Mouse (Mus musculus): ENCODE results near the gene Spata25. TPM values are rescaled to one million over a fixed set of nuclear protein-coding genes. Genes with fewer than 3 reads are reported as not detected.
"Not testable (repeated sequence)": the region's sequence is repeated elsewhere in the genome, so short reads cannot be mapped to it uniquely, and the experiment has no call there.

Gene Spata25
- not detected in 2 replicates for polyA plus RNA-seq (2015; fragmentation: Nextera tagmentation; extraction: Ambion mirVana)

GRCm38 (mm10) chr2:164828437-164828836 is at the start of gene Spata25:
Gene Spata25 (minus strand): TSS chr2:164828537.
- H3K9me3 ChIP-seq (ENCODE audit: control insufficient read depth, low read length): no peaks in the 10 kb centered on the region
- no peak within 1 kb of the TSS for H3K4me3 ChIP-seq (ENCODE audit: low read depth, low read length)
- H3K4me1 ChIP-seq (replicated peaks; ENCODE audit: control insufficient read depth, insufficient read depth): 0 out of 2 replicates have a peak, but pooled peaks cover 5% of the 10 kb centered on the region
- no peak within 1 kb of the TSS for H3K27ac ChIP-seq (replicated peaks)
- no peaks in the 10 kb centered on the region for H3K27me3 ChIP-seq (ENCODE audit: control insufficient read depth, insufficient read depth, low read length)
- H3K4me2 ChIP-seq (replicated peaks; ENCODE audit: low read depth): no peak within 1 kb of the TSS
- H3K36me3 ChIP-seq (ENCODE audit: control insufficient read depth, insufficient read depth, low read length): peaks cover 16% of the 10 kb centered on the region; the same call in 1 of the 2 replicates
- no peak within 1 kb of the TSS for H3K9ac ChIP-seq (ENCODE audit: low read length)
- 83% methylated on average over 6 of the region's 6 CpGs for WGBS
- ATAC-seq (ENCODE audit: low FRiP score, low TSS enrichment) (no peak), DNase-seq (ENCODE audit: low spot score) (no peak)
- TF ChIP-seq EP300 (optimal IDR thresholded peaks at IDR 0.05) (no peak), CTCF (IDR thresholded peaks at IDR 0.05; ENCODE audit: low read depth) (no peak)

- H3K27me3 ChIP-seq (ENCODE audit: control insufficient read depth, insufficient read depth, low read length); DNase-seq (ENCODE audit: low spot score); H3K27ac ChIP-seq (replicated peaks); ATAC-seq (ENCODE audit: low FRiP score, low TSS enrichment); H3K9ac ChIP-seq (ENCODE audit: low read length); H3K36me3 ChIP-seq (ENCODE audit: control insufficient read depth, insufficient read depth, low read length); H3K4me3 ChIP-seq (ENCODE audit: low read depth, low read length); H3K4me1 ChIP-seq (replicated peaks; ENCODE audit: control insufficient read depth, insufficient read depth); H3K9me3 ChIP-seq (ENCODE audit: control insufficient read depth, low read length): not testable (repeated sequence)
- WGBS: 71% methylated on average over 11 of the region's 11 CpGs
- peak overlapping the region; percentile 97 for H3K4me2 ChIP-seq (replicated peaks; ENCODE audit: low read depth)
Observed at GRCm38 (mm10) chr2:164877376-164878215, 49.3 kb upstream of the Spata25 start.

GRCm38 (mm10) chr2:164875648-164876047 is 47.3 kb upstream of the Spata25 start:
- WGBS: 52% methylated on average over 2 of the region's 2 CpGs
- not testable (repeated sequence) for H3K27me3 ChIP-seq (ENCODE audit: control insufficient read depth, insufficient read depth, low read length); H3K9ac ChIP-seq (ENCODE audit: low read length); H3K4me2 ChIP-seq (replicated peaks; ENCODE audit: low read depth); H3K9me3 ChIP-seq (ENCODE audit: control insufficient read depth, low read length); ATAC-seq (ENCODE audit: low FRiP score, low TSS enrichment); H3K27ac ChIP-seq (replicated peaks); H3K36me3 ChIP-seq (ENCODE audit: control insufficient read depth, insufficient read depth, low read length); H3K4me3 ChIP-seq (ENCODE audit: low read depth, low read length); DNase-seq (ENCODE audit: low spot score); H3K4me1 ChIP-seq (replicated peaks; ENCODE audit: control insufficient read depth, insufficient read depth)
- TF ChIP-seq CTCF (IDR thresholded peaks at IDR 0.05; ENCODE audit: low read depth): peak; percentile 15; the same call in 1 of the 2 replicates

GRCm38 (mm10) chr2:164874239-164874769 is 46.0 kb upstream of the Spata25 start:
- Histone ChIP-seq H3K9ac (ENCODE audit: low read length) (no peak overlapping the region), H3K27ac (replicated peaks) (peak overlapping the region; percentile 63), H3K4me3 (ENCODE audit: low read depth, low read length) (no peak overlapping the region), H3K27me3 (ENCODE audit: control insufficient read depth, insufficient read depth, low read length) (no peaks in the 10 kb centered on the region), H3K36me3 (ENCODE audit: control insufficient read depth, insufficient read depth, low read length) (no peaks in the 10 kb centered on the region), H3K4me1 (replicated peaks; ENCODE audit: control insufficient read depth, insufficient read depth) (peaks cover 3% of the 10 kb centered on the region; the same call in 1 of the 2 replicates), H3K9me3 (ENCODE audit: control insufficient read depth, low read length) (no peaks in the 10 kb centered on the region), H3K4me2 (replicated peaks; ENCODE audit: low read depth) (no peak overlapping the region)
- 21% methylated on average over 1 of the region's 1 CpGs for WGBS
- ATAC-seq (ENCODE audit: low FRiP score, low TSS enrichment) (no peak), DNase-seq (ENCODE audit: low spot score) (no peak)
- TF ChIP-seq CTCF (IDR thresholded peaks at IDR 0.05; ENCODE audit: low read depth) (no peak), EP300 (optimal IDR thresholded peaks at IDR 0.05) (no peak)

- Histone ChIP-seq H3K27ac (replicated peaks) (peak overlapping the region; percentile 14; the same call in 1 of the 2 replicates), H3K9me3 (ENCODE audit: control insufficient read depth, low read length) (no peaks in the 10 kb centered on the region), H3K9ac (ENCODE audit: low read length) (no peak overlapping the region), H3K27me3 (ENCODE audit: control insufficient read depth, insufficient read depth, low read length) (no peaks in the 10 kb centered on the region), H3K4me1 (replicated peaks; ENCODE audit: control insufficient read depth, insufficient read depth) (peaks cover 3% of the 10 kb centered on the region; the same call in 1 of the 2 replicates), H3K4me2 (replicated peaks; ENCODE audit: low read depth) (no peak overlapping the region), H3K36me3 (ENCODE audit: control insufficient read depth, insufficient read depth, low read length) (no peaks in the 10 kb centered on the region), H3K4me3 (ENCODE audit: low read depth, low read length) (no peak overlapping the region)
- DNase-seq (ENCODE audit: low spot score): no peak
- ATAC-seq (ENCODE audit: low FRiP score, low TSS enrichment): no peak
- 44% methylated on average over 3 of the region's 3 CpGs for WGBS
- TF ChIP-seq CTCF (IDR thresholded peaks at IDR 0.05; ENCODE audit: low read depth) (no peak), EP300 (optimal IDR thresholded peaks at IDR 0.05) (no peak)
Observed at GRCm38 (mm10) chr2:164873621-164874020, 45.3 kb upstream of the Spata25 start.
